Mouse (Mus musculus): Measurements from ENCODE around the gene Mettl3. TPM values are rescaled to one million over a fixed set of nuclear protein-coding genes. Genes with fewer than 3 reads are reported as not detected.

Gene Mettl3
- polyA plus RNA-seq, 1 experiment from 2014 or later: 45.5 TPM

DNA sequence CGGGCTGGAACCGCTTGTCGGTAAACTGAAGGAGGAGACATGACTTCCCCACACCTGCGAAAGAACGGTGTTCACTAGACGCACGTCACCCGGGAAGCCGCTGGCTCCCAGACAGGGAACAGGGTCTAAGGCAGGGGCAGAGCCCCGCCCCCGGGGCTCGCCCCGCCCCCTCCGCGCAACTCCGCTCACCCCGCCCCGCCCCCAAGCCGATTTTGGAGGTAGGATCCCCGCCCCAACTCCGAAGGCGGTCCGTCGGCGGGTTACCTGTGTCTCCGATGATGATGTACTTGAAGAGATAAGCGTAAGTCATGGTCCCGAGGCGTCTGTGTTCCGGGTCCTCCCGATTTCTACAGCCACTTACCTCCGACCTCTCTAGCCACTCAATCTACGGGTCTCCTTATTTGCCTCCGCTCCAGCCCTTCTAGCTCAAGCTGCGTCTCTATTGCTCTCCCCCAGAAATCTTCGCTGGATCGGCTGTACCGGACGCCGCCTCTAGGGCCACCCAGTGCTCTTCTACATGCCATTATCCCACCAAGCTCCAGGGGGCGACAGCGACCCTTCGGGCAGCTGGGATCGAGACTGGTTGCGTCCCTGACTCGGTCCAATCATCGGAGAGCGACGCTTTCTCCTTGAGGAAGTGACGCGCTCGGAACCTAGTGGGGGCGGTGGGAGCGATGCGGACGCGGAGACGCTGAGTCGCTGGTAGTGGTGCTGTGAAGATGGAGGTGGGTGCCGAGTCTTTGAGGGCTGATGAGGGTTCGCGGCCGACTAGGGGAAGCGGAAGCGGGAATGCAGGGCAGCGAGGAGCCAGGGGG is 25.8 kb downstream of the Mettl3 start, which contains the start of the genes Tox4 and Rab2b:
Gene Tox4, plus strand, starts transcription at position 215 of the 815 bp plus-strand sequence.
Gene Rab2b, minus strand, starts transcription at position 614 of the 815 bp plus-strand sequence.
- ATAC-seq (ENCODE audit: insufficient number of reproducible peaks, low FRiP score, low TSS enrichment, low read depth) (peak; percentile 98), DNase-seq (ENCODE audit: low spot score) (peak; percentile 100)
- WGBS: under 1% methylated on average over 56 of the region's 66 CpGs
- Histone ChIP-seq H3K4me1 (ENCODE audit: control insufficient read depth, insufficient read depth, low read length) (peaks cover 5% of the 10 kb centered on the region), H3K27ac (replicated peaks; ENCODE audit: low read depth, low read length) (peak within 1 kb of the TSS; percentile 47; the same call in 1 of the 2 replicates), H3K36me3 (ENCODE audit: control insufficient read depth, insufficient read depth, low read length) (no peaks in the 10 kb centered on the region), H3K9ac (ENCODE audit: low read length) (peak within 1 kb of the TSS; percentile 81), H3K4me2 (ENCODE audit: low read depth, severe bottlenecking) (peak within 1 kb of the TSS; percentile 66), H3K9me3 (ENCODE audit: control insufficient read depth, low read length) (no peaks in the 10 kb centered on the region), H3K27me3 (ENCODE audit: control insufficient read depth, insufficient read depth, low read length) (no peaks in the 10 kb centered on the region), H3K4me3 (ENCODE audit: low read depth, low read length) (peak within 1 kb of the TSS; percentile 93)

DNA sequence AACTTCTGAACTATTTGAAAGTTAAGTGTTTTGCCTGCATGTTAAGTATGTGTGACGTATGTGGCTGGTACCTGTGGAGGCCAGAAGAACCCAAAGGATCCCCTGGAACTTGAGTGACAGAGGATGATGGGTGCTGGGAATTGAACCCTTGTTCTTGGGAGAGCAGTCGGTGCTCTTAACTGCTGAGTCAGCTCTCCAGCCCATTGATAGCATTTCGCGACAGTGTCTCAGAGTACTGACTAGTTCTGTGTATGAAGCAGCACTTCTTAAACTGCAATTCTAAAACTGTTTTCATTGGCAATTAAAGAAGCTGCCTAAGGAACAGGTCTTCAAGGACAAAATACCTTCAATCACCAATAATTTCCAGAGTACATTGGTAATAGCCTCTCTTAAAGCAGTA is 27.7 kb downstream of the Mettl3 start:
- Histone ChIP-seq H3K4me3 (ENCODE audit: low read depth, low read length) (no peak overlapping the region), H3K27ac (replicated peaks; ENCODE audit: low read depth, low read length) (no peak overlapping the region), H3K9ac (ENCODE audit: low read length) (no peak overlapping the region), H3K4me2 (ENCODE audit: low read depth, severe bottlenecking) (no peak overlapping the region), H3K27me3 (ENCODE audit: control insufficient read depth, insufficient read depth, low read length) (no peaks in the 10 kb centered on the region), H3K9me3 (ENCODE audit: control insufficient read depth, low read length) (no peaks in the 10 kb centered on the region), H3K4me1 (ENCODE audit: control insufficient read depth, insufficient read depth, low read length) (peaks cover 5% of the 10 kb centered on the region), H3K36me3 (ENCODE audit: control insufficient read depth, insufficient read depth, low read length) (no peaks in the 10 kb centered on the region)
- ATAC-seq (ENCODE audit: insufficient number of reproducible peaks, low FRiP score, low TSS enrichment, low read depth) (no peak), DNase-seq (ENCODE audit: low spot score) (no peak)
- WGBS: 96% methylated on average over 4 of the region's 4 CpGs

DNA sequence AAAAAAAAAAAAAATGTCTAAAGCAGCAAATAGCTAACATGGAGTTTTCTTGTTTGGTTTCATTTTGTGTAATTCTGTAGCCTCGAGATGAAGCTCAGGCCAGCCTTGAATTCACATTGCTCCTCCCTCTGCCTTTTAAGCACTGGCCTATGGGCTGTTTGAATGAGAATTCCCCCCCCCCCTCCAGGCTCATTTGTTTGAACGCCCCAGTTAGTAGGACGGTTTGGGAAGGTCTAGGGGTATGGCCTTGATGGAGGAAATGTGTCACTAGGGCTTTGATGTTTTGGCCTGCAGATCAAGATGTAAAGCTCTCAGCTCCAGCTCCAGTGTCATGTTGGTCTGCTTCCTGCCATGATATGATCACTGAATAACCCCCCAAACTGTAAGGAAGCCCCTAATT is 32.1 kb downstream of the Mettl3 start:
- no peak overlapping the region for H3K27ac ChIP-seq (replicated peaks; ENCODE audit: low read depth, low read length)
- DNase-seq (ENCODE audit: low spot score) (no peak), ATAC-seq (ENCODE audit: insufficient number of reproducible peaks, low FRiP score, low TSS enrichment, low read depth) (no peak)
- H3K4me1 ChIP-seq (ENCODE audit: control insufficient read depth, insufficient read depth, low read length): no peaks in the 10 kb centered on the region
- H3K4me3 ChIP-seq (ENCODE audit: low read depth, low read length): no peak overlapping the region
- no peaks in the 10 kb centered on the region for H3K27me3 ChIP-seq (ENCODE audit: control insufficient read depth, insufficient read depth, low read length)
- H3K36me3 ChIP-seq (ENCODE audit: control insufficient read depth, insufficient read depth, low read length): no peaks in the 10 kb centered on the region
- H3K9me3 ChIP-seq (ENCODE audit: control insufficient read depth, low read length): no peaks in the 10 kb centered on the region
- no peak overlapping the region for H3K9ac ChIP-seq (ENCODE audit: low read length)
- 67% methylated on average over 3 of the region's 3 CpGs for WGBS
- no peak overlapping the region for H3K4me2 ChIP-seq (ENCODE audit: low read depth, severe bottlenecking)

DNA sequence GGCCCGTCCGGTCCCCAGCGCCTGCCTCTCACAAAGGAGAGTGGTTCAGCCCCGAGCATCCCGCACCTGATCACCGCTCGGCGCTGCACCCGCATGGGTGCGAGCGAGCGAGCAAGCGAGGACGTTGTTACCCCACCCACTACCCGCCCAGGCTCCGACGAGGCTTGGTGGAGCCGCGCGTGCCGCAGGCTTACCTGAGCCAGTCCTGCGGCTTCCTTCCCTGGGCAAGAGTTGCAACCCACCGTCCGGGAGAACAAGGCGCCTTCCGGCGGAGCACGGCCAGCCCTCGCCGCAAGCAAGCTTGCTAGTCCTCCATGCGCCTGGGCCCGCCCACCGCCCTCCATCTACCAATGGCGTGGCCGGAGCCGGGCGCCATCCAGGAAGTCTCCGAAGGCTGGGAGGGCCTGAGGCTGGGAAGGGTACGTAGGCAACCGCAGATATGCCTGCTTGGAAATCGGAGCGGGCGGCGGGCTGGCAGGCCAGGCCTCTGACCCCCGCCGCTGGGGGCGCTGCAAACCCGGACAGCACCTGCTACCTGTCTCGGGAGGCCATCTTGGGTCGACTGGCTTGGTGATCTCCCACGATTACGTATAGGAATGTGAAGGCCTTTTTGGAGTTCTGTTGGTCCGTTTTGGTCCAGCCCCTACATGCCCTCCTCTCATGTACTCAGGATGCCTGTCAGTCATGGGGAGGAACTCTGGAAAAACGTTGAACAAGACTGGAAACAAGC is 47.3 kb downstream of the Mettl3 start, which contains the start of gene Chd8:
Gene Chd8, minus strand, starts transcription at position 297 of the 730 bp plus-strand sequence.
- no peaks in the 10 kb centered on the region; the same call in 1 of the 2 replicates for H3K36me3 ChIP-seq (ENCODE audit: control insufficient read depth, insufficient read depth, low read length)
- H3K4me1 ChIP-seq (ENCODE audit: control insufficient read depth, insufficient read depth, low read length): peaks cover 4% of the 10 kb centered on the region; the same call in 1 of the 2 replicates
- no peaks in the 10 kb centered on the region for H3K27me3 ChIP-seq (ENCODE audit: control insufficient read depth, insufficient read depth, low read length)
- peak within 1 kb of the TSS; percentile 66 for H3K4me3 ChIP-seq (ENCODE audit: low read depth, low read length)
- ATAC-seq (ENCODE audit: insufficient number of reproducible peaks, low FRiP score, low TSS enrichment, low read depth): peak; percentile 100
- H3K27ac ChIP-seq (replicated peaks; ENCODE audit: low read depth, low read length): peak within 1 kb of the TSS; percentile 73
- peak; percentile 99 for DNase-seq (ENCODE audit: low spot score)
- peak within 1 kb of the TSS; percentile 88 for H3K9ac ChIP-seq (ENCODE audit: low read length)
- H3K4me2 ChIP-seq (ENCODE audit: low read depth, severe bottlenecking): peak within 1 kb of the TSS; percentile 46
- WGBS: under 1% methylated on average over 54 of the region's 54 CpGs
- H3K9me3 ChIP-seq (ENCODE audit: control insufficient read depth, low read length): no peaks in the 10 kb centered on the region

DNA sequence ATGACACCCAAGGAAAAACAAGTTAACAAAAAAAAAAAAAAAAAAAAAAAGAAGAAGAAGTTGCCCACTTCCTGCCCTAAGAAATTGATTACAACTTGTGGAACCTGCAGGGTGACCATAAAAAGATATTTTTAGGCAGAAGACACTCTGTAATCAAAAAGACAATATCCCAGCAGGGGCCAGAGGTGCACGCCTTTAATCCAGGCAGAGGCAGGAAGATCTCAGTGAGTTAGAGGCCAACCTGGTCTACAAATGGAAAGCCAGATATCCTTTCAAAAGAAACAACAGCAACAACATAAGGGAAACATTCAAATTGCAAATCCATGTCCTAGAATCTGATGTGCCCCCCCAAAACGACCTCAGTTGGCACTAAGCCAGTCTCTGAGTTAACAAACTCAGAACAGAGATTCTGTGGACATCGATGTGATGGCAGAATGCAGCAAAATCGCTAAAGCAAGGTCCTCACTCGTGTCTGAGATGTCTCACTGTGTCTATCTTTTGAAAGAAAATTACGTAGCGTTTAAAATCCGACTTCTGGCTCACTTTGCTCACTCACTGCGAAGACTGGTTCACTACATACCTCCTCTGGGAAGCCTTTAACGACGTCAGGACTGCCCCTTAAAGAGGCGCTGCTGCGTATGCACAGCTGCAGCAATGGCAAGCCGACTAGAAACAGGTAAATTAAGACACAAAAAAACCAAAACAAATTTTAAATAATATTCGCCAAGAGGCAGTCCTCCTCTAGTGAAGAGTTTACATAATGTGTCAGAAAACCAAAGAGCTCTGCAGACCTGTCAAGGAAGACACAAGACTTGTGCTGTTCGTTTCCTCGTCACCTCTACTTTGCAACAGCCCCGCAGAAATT is 48.4 kb downstream of the Mettl3 start:
- Histone ChIP-seq H3K36me3 (ENCODE audit: control insufficient read depth, insufficient read depth, low read length) (no peaks in the 10 kb centered on the region), H3K9ac (ENCODE audit: low read length) (peak overlapping the region; percentile 88), H3K27ac (replicated peaks; ENCODE audit: low read depth, low read length) (no peak overlapping the region), H3K4me3 (ENCODE audit: low read depth, low read length) (peak overlapping the region; percentile 66), H3K27me3 (ENCODE audit: control insufficient read depth, insufficient read depth, low read length) (no peaks in the 10 kb centered on the region), H3K4me2 (ENCODE audit: low read depth, severe bottlenecking) (peak overlapping the region; percentile 46), H3K4me1 (ENCODE audit: control insufficient read depth, insufficient read depth, low read length) (peaks cover 4% of the 10 kb centered on the region; the same call in 1 of the 2 replicates), H3K9me3 (ENCODE audit: control insufficient read depth, low read length) (no peaks in the 10 kb centered on the region)
- ATAC-seq (ENCODE audit: insufficient number of reproducible peaks, low FRiP score, low TSS enrichment, low read depth) (no peak), DNase-seq (ENCODE audit: low spot score) (peak; percentile 44)
- whole genome bisulfite sequencing: 11% methylated on average over 18 of the region's 18 CpGs

DNA sequence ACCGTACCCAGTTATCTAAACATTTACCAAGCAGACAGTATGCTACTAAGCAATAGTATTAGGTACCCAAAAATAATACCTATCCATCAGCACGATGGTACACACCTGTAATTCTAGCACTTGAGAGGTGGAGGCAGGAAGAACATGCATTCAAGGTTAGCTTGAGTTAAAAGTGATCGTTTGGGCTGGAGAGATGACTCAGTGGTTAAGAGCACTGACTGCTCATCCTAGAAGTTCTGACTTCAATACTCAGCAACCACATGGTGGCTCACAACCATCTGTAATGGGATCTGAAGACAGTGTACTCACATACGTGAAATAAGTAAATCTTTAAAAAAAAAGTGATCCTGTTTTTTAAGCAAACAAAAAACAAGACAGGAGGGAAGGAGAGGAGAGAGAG is 58.8 kb downstream of the Mettl3 start:
- WGBS: 79% methylated on average over 4 of the region's 4 CpGs
- Histone ChIP-seq H3K4me1 (ENCODE audit: control insufficient read depth, insufficient read depth, low read length) (no peaks in the 10 kb centered on the region), H3K36me3 (ENCODE audit: control insufficient read depth, insufficient read depth, low read length) (no peaks in the 10 kb centered on the region), H3K9me3 (ENCODE audit: control insufficient read depth, low read length) (no peaks in the 10 kb centered on the region), H3K27ac (replicated peaks; ENCODE audit: low read depth, low read length) (no peak overlapping the region), H3K27me3 (ENCODE audit: control insufficient read depth, insufficient read depth, low read length) (no peaks in the 10 kb centered on the region), H3K4me3 (ENCODE audit: low read depth, low read length) (no peak overlapping the region), H3K4me2 (ENCODE audit: low read depth, severe bottlenecking) (no peak overlapping the region), H3K9ac (ENCODE audit: low read length) (no peak overlapping the region)
- ATAC-seq (ENCODE audit: insufficient number of reproducible peaks, low FRiP score, low TSS enrichment, low read depth): no peak
- DNase-seq (ENCODE audit: low spot score): no peak
